Mouse (Mus musculus) lung, embryonic 14.5 days (tissue): ENCODE data around the gene Itsn1. TPM values are rescaled to one million over a fixed set of nuclear protein-coding genes. Genes with fewer than 3 reads are reported as not detected.

Source experiments
- ATAC-seq: fragments of 200-750 bp; cut with Nextera tagmentation; 2 replicates; pipeline ENCODE4 v1.8.0; 2017; ENCODE audit warnings: mild to moderate bottlenecking, moderate TSS enrichment, moderate library complexity; ENCODE audit not compliant: insufficient read depth
- DNase-seq: peaks from one replicate; pipeline ENCODE4 v3.0.0-alpha.2; 2015
- H3K27ac ChIP-seq: fragments of 300-500 bp; sonication (generic); 2 replicates; pipeline ENCODE4 v1.5.1; 2014; ENCODE audit warnings: low read depth, mild to moderate bottlenecking, moderate library complexity
- H3K27me3 ChIP-seq: fragments of 300-500 bp; sonication (generic); 2 replicates; pipeline ENCODE4 v1.6.1; 2014; ENCODE audit warnings: low read length, control low read depth; ENCODE audit not compliant: insufficient read depth
- H3K36me3 ChIP-seq: fragments of 300-500 bp; sonication (generic); 2 replicates; pipeline ENCODE4 v1.6.1; 2014; ENCODE audit warnings: control low read depth; ENCODE audit not compliant: insufficient read depth
- H3K4me1 ChIP-seq: fragments of 300-500 bp; sonication (generic); 2 replicates; pipeline ENCODE4 v1.6.1; 2014; ENCODE audit warnings: antibody characterized with exemption, control low read depth; ENCODE audit not compliant: insufficient read depth
- H3K4me2 ChIP-seq: fragments of 300-500 bp; sonication (generic); 2 replicates; pipeline ENCODE4 v1.6.1; 2014; ENCODE audit warnings: mild to moderate bottlenecking
- H3K4me3 ChIP-seq: fragments of 300-500 bp; sonication (generic); 2 replicates; pipeline ENCODE4 v1.5.1; 2014; ENCODE audit warnings: low read depth, low read length
- H3K9ac ChIP-seq: fragments of 300-500 bp; sonication (generic); 2 replicates; pipeline ENCODE4 v1.6.1; 2014
- H3K9me3 ChIP-seq: fragments of 300-500 bp; sonication (generic); 2 replicates; pipeline ENCODE4 v1.6.1; 2016; ENCODE audit warnings: low read depth, low read length, control low read depth
- CTCF ChIP-seq: IDR thresholded peaks from 2 replicates; pipeline ENCODE4 v1.5.1; 2016; ENCODE audit warnings: antibody characterized with exemption, low read depth
- WGBS: fragments of 180-500 bp; shearing (Covaris S2); extraction: QIAGEN DNeasy Blood & Tissue Kit; methylation state at CpG from one replicate; pipeline ENCODE4 v1.1.7; 2014; 5-methylcytosine and 5-hydroxymethylcytosine counted together
- polyA plus RNA-seq: library from polyadenylated mRNA; unstranded; fragments of >200 nt; fragmentation: Nextera tagmentation; extraction: Ambion mirVana; gene quantifications from 2 replicates; pipeline ENCODE4 v1.2.1, GENCODE M21; 2014

Gene Itsn1
- polyA plus RNA-seq, 1 experiment from 2014 or later, result 25.4 TPM

DNA sequence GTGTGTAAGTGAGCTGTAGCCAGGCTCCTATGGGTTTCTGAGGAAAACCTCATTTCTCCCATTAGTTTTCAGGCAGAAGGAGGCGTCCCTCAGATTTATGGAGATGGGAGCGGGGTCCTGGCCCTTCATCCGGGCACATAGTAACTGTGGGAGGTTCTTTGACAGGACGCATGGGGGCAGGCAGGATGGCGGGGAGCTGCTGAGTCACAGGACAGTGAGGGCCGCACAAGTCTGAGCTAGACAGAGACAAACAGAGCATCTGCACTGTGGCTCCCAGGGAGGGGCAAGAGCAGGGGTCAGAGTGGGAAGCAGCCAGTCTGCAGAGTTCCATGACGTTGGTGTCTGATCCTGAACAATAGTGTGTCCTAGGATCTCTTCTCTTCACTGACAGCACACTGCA, 133.8 kb downstream of the Itsn1 start:
- 0 out of 2 replicates have a peak, but pooled peaks have one; percentile 15 for ATAC-seq
- Histone ChIP-seq H3K27ac (no peak overlapping the region), H3K36me3 (peaks cover 40% of the 10 kb centered on the region), H3K4me3 (no peak overlapping the region), H3K4me1 (0 out of 2 replicates have a peak, but pooled peaks cover 4% of the 10 kb centered on the region), H3K9ac (no peak overlapping the region), H3K4me2 (no peak overlapping the region), H3K9me3 (no peaks in the 10 kb centered on the region), H3K27me3 (no peaks in the 10 kb centered on the region)
- 53% methylated on average over 7 of the region's 7 CpGs for WGBS
- no peak for TF ChIP-seq CTCF
- no peak for DNase-seq

DNA sequence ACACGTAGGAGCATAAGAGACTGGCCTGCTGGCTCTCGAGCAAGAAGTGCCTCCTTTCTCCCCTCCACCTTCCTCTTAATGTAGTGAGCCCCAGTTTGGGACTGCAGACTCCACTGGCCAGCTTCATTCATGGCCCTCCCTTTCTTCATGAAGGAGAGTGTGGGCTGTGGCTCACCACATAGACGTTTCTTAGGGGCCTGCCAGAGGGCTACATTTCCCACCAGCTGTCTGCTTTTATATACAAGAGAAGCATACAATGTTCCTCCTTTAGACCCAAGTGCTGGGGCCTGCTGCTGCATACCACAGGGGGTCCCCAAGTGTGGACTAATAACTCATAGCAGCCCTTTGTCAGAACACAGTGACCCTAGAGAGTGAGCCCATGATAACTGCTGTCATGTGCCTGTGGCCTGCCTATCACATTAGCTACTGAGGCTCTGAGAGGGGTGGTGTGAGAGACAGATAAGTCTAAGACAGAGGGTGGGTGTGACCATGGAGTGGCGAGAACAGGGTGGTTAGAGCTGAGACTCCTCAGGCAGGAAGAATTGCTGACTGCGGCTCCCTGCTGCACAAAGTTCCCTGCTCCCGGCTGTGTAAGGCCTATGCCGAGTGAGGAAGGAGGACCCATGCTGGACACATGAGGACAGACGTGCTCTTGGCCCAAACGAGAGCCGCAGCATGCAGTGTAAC, 135.7 kb downstream of the Itsn1 start:
- Histone ChIP-seq H3K36me3 (peaks cover 55% of the 10 kb centered on the region), H3K4me3 (no peak overlapping the region), H3K9me3 (no peaks in the 10 kb centered on the region), H3K9ac (no peak overlapping the region; the same call in 1 of the 2 replicates), H3K4me2 (no peak overlapping the region), H3K27me3 (no peaks in the 10 kb centered on the region), H3K27ac (peak overlapping the region; percentile 50), H3K4me1 (0 out of 2 replicates have a peak, but pooled peaks cover 4% of the 10 kb centered on the region)
- no peak for TF ChIP-seq CTCF
- WGBS, result 66% methylated on average over 10 of the region's 10 CpGs
- DNase-seq, result peak; percentile 21
- peak; percentile 54 for ATAC-seq

DNA sequence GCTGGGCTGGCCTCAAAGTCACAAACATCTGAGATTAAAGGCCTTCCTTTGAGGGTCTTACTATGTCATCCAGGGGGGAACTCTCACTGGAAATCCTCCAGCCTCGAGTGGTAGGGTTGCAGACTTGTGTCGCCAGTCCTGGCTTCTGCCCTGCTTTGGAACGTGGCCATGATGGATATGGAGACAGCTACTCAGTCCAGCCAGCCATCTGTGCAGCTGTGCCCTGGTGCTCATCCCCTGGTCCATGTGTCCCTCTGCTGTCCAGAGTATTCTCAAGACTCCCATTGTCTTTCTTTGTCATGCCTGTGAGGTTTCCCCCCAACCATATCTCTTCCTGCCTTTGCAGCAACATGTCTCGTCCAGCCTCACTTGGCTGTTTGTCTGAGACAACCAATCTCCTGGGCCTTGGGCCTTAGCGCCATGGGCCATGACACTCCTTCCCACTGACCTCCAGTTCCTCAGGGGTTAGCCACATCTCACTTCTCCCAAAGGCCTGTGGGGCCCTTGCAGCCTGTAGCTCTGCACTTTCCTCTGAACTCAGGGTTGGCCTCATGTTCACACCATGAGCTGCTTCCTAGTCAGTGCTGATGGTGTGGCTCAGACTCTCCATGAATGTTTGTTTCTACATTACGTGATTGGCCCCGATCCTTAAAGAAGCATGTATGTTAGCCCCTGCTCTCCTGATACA, 136.6 kb downstream of the Itsn1 start:
- Histone ChIP-seq H3K36me3 (peaks cover 64% of the 10 kb centered on the region), H3K27me3 (no peaks in the 10 kb centered on the region), H3K9me3 (no peaks in the 10 kb centered on the region), H3K4me1 (0 out of 2 replicates have a peak, but pooled peaks cover 4% of the 10 kb centered on the region), H3K27ac (0 out of 2 replicates have a peak overlapping the region, but pooled peaks have one; percentile 8), H3K9ac (no peak overlapping the region), H3K4me3 (no peak overlapping the region), H3K4me2 (no peak overlapping the region)
- TF ChIP-seq CTCF, result no peak
- 67% methylated on average over 7 of the region's 7 CpGs for WGBS
- peak; percentile 30; the same call in 1 of the 2 replicates for ATAC-seq
- peak; percentile 50 for DNase-seq

DNA sequence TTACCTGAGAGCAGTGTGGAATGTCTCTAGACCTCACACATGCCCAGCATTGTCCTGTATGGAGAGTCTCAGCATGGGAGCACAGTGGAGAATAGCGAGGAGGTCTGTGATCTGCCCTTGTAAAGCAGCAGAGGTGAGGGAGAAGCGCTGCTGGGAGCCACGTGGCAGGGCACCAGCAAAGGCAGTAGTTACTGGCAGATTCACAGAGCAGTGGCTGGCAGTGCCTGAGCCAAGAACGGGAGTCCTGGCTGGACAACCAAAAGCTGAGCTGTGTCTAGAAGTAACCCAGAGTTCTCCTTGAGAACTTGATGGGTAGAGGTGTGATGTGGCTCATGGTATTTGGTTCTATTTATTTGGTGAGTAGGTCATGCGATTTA, 137.2 kb downstream of the Itsn1 start:
- Histone ChIP-seq H3K27me3 (no peaks in the 10 kb centered on the region), H3K27ac (no peak overlapping the region), H3K4me1 (0 out of 2 replicates have a peak, but pooled peaks cover 4% of the 10 kb centered on the region), H3K4me2 (no peak overlapping the region), H3K36me3 (peaks cover 70% of the 10 kb centered on the region), H3K9ac (no peak overlapping the region), H3K4me3 (no peak overlapping the region), H3K9me3 (no peaks in the 10 kb centered on the region)
- DNase-seq (no peak), ATAC-seq (no peak)
- no peak for TF ChIP-seq CTCF
- 89% methylated on average over 5 of the region's 5 CpGs for WGBS

DNA sequence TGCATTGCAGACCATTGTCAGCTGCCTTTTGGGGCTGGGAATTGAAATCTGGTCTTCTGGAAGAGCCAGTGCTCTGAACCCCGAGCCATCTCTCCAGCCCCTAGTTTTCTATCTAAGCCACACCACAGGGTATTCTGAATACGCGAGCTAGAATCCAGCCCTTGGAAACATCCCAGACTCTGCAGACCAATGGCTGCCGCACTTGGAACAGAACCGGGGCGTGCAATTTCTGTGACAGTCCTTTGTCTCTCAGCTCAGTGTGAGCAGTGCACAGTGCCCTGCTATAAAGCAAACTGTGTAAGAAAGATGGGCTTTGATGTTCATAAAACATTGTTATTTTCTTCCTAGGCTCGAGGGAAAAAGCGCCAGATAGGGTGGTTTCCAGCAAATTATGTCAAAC, 138.6 kb downstream of the Itsn1 start:
- peaks cover 79% of the 10 kb centered on the region for H3K36me3 ChIP-seq
- WGBS, result 90% methylated on average over 8 of the region's 8 CpGs
- no peak overlapping the region for H3K9ac ChIP-seq
- H3K4me3 ChIP-seq, result no peak overlapping the region
- no peak for TF ChIP-seq CTCF
- H3K4me1 ChIP-seq, result no peaks in the 10 kb centered on the region
- H3K4me2 ChIP-seq, result no peak overlapping the region
- DNase-seq (no peak), ATAC-seq (no peak)
- H3K9me3 ChIP-seq, result no peaks in the 10 kb centered on the region
- no peak overlapping the region for H3K27ac ChIP-seq
- H3K27me3 ChIP-seq, result no peaks in the 10 kb centered on the region

DNA sequence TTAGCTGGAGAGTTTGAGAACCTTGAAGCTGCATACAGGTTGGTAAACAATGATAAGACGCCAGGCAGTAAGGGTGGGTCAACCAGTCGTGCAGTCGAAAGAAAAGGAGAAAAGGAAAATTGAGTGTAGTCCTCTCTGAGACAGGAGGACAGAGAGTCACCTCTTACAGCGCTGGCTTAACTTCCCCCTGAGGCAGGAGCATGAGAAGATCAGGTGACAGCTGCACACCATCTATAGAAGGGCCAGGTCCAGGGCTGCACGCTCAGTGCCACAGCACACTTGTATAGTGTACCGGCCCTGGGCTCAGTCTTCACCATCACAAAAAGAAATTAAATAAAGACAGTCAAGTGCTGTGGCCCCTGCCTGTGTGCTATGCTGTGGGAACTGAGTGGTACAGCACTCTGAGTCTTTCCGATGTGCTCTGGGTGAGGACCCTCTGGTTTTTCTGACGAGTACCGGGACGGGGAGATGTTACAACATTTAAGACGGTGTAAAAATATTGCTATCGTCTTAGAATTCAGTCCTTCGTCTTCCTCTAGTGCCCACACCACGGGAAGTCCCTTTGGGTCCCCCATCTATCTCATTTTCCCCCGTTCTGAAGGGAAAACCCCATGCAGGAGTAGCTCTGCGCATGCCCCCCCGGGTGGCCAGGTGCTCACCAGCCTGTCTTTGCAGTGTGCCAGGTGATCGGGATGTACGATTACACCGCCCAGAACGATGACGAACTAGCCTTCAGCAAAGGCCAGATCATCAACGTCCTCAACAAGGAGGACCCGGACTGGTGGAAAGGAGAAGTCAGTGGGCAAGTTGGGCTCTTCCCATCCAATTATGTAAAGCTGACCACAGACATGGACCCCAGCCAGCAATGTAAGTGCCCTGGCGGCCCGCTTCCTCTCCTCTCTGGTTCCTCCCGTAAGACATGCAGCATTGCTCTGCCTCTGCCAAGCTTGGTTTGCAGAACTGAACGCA, 140.1 kb downstream of the Itsn1 start:
- Histone ChIP-seq H3K4me3 (no peak overlapping the region), H3K9me3 (no peaks in the 10 kb centered on the region), H3K27ac (no peak overlapping the region), H3K4me1 (no peaks in the 10 kb centered on the region), H3K4me2 (no peak overlapping the region), H3K36me3 (peaks cover 69% of the 10 kb centered on the region), H3K9ac (no peak overlapping the region), H3K27me3 (no peaks in the 10 kb centered on the region)
- ATAC-seq (no peak), DNase-seq (peak; percentile 45)
- 84% methylated on average over 28 of the region's 28 CpGs for WGBS
- no peak for TF ChIP-seq CTCF

DNA sequence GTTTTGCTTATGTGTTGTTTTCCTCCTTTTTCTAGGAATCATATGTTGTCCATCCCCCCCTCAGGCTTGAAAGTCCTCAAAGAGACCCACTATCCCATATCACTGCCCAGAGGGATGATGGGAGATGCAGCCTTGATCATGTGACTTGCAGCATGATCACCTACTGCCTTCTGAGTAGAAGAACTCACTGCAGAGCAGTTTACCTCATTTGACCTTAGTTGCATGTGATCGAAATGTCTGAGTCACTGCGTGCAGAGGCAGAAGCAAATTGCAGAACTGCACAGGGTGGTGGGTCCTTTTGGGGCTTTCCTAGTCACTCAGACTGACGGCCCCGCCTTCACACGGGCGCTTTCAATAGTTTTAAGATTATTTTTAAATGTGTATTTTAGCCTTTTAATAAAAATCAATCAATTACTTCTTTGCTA, 141.1 kb downstream of the Itsn1 start:
- no peaks in the 10 kb centered on the region for H3K27me3 ChIP-seq
- H3K4me1 ChIP-seq, result no peaks in the 10 kb centered on the region
- ATAC-seq (no peak), DNase-seq (no peak)
- H3K36me3 ChIP-seq, result peaks cover 60% of the 10 kb centered on the region
- H3K9me3 ChIP-seq, result no peaks in the 10 kb centered on the region
- no peak overlapping the region for H3K4me3 ChIP-seq
- 93% methylated on average over 6 of the region's 6 CpGs for WGBS
- no peak overlapping the region for H3K9ac ChIP-seq
- no peak overlapping the region for H3K4me2 ChIP-seq
- TF ChIP-seq CTCF, result no peak
- no peak overlapping the region for H3K27ac ChIP-seq
